Mouse (Mus musculus) limb, embryonic 14.5 days (tissue): ENCODE measurements at regions not wholly inside any gene's neighbourhood (a gene's known extent, or its start where the extent isn't known, plus 50 kb on each side); places are given as distances from the start of the nearest gene placed in this dataset.

Experiments
- ATAC-seq: fragments of 200-750 bp; cut with Nextera tagmentation; 2 replicates; pipeline ENCODE4 v1.8.0; 2017; ENCODE audit warnings: low read depth, moderate number of reproducible peaks, moderate TSS enrichment; ENCODE audit not compliant: low FRiP score
- DNase-seq: peaks from one replicate; pipeline ENCODE4 v3.0.0-alpha.2; 2015; ENCODE audit warnings: low spot score
- H3K27ac ChIP-seq: fragments of 300-500 bp; sonication (generic); replicated peaks from 2 replicates; pipeline ENCODE4 v1.5.1; 2014; ENCODE audit warnings: low read depth, mild to moderate bottlenecking, low read length, moderate library complexity, mixed read lengths
- H3K27me3 ChIP-seq: fragments of 300-500 bp; sonication (generic); 2 replicates; pipeline ENCODE4 v1.6.1; 2014; ENCODE audit warnings: low read length, mixed read lengths; ENCODE audit not compliant: control insufficient read depth, insufficient read depth
- H3K36me3 ChIP-seq: fragments of 300-500 bp; sonication (generic); 2 replicates; pipeline ENCODE4 v1.6.1; 2014; ENCODE audit warnings: mild to moderate bottlenecking, low read length, moderate library complexity, mixed read lengths; ENCODE audit not compliant: control insufficient read depth, insufficient read depth
- H3K4me1 ChIP-seq: fragments of 300-500 bp; sonication (generic); 2 replicates; pipeline ENCODE4 v1.6.1; 2014; ENCODE audit warnings: antibody characterized with exemption, low read length, mixed read lengths; ENCODE audit not compliant: control insufficient read depth, insufficient read depth
- H3K4me2 ChIP-seq: fragments of 300-500 bp; sonication (generic); replicated peaks from 2 replicates; pipeline ENCODE4 v1.6.1; 2014; ENCODE audit warnings: low read depth, mild to moderate bottlenecking, low read length, moderate library complexity; ENCODE audit not compliant: severe bottlenecking
- H3K4me3 ChIP-seq: fragments of 300-500 bp; sonication (generic); replicated peaks from 2 replicates; pipeline ENCODE4 v1.5.1; 2014; ENCODE audit warnings: low read length
- H3K9ac ChIP-seq: fragments of 300-500 bp; sonication (generic); 2 replicates; pipeline ENCODE4 v1.6.1; 2014; ENCODE audit warnings: mild to moderate bottlenecking, low read depth, low read length, moderate library complexity; ENCODE audit not compliant: severe bottlenecking
- H3K9me3 ChIP-seq: fragments of 300-500 bp; sonication (generic); 2 replicates; pipeline ENCODE4 v1.6.1; 2016; ENCODE audit warnings: low read length; ENCODE audit not compliant: control insufficient read depth
- POLR2A ChIP-seq: fragments of 200-500 bp; IDR thresholded peaks from 2 replicates; pipeline ENCODE4 v1.8.0; 2012; ENCODE audit warnings: inconsistent platforms, mild to moderate bottlenecking, moderate library complexity, borderline replicate concordance; ENCODE audit not compliant: insufficient read depth, insufficient read length; ENCODE audit errors: extremely low read depth
- WGBS: fragments of 180-500 bp; shearing (Covaris S2); extraction: QIAGEN DNeasy Blood & Tissue Kit; methylation state at CpG from one replicate; pipeline ENCODE4 v1.1.7; 2014; 5-methylcytosine and 5-hydroxymethylcytosine counted together

DNA sequence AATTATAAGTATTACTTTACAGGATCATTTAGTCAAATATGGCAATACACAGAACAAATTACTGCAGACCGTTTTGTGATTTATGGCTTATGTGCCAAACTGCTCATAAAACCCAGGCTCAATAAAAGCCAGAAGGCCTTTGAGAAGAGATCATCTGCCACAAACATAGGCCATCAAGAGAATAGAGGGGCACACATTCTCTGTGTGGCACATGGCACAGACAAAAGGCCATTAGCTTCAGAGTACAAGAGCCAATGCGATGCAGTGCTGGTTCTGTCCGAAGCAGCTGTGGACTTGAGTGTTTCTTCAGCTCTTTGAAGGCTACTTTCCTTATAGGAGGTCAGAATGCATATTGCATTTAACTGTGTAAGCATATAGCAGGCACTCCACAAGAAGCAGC, 276.1 kb upstream of the Irak1bp1 start:
- Histone ChIP-seq H3K4me3 (no peak overlapping the region), H3K4me1 (no peaks in the 10 kb centered on the region), H3K27me3 (no peaks in the 10 kb centered on the region), H3K9me3 (no peaks in the 10 kb centered on the region), H3K4me2 (no peak overlapping the region), H3K36me3 (no peaks in the 10 kb centered on the region), H3K27ac (no peak overlapping the region), H3K9ac (no peak overlapping the region)
- DNase-seq (no peak), ATAC-seq (no peak)
- no peak for TF ChIP-seq POLR2A
- WGBS, result 23% methylated on average over 3 of the region's 3 CpGs

DNA sequence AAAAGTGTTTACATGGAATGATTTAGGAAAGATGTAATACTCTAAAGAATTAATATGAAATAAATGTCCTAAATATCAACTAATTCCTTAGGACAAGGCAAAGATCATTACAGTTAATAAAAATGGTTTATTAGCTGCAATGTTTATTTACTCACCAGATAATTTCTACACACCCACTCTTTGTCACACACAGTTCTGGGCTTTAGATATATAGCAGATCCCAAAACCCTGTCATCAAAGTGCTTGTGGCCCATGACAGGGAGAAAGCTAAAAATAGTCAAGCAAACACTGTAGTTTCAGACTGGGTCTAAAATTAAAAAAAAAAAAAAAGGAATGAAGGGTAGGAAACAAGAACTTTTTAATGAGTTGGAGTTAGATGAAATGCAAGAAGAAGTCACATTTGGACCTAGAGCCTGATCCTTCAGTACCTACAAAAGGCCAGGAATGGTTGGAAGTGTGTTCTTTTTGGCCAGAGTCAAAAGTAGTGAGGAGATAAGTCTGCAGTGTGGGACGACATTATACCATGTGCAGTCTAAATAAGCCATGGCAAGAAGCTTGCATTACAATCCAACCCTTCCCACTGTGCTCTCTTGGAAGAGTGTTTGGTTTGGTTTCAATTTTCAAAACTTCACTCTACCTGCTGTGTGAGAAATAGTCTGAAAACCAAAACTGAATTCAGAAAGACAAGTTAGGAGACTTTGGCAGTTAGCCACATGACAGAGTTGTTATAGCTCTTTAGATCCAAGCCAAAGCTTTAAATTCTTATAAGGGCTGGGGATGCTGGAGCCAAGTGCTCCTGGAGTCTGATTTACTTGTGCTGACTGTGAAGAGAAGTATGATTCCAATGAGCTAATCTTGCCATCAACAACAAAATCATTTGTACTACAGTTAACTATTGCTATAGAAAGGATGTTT, 266.5 kb upstream of the Irak1bp1 start:
- no peak for TF ChIP-seq POLR2A
- ATAC-seq (peak; percentile 47), DNase-seq (peak; percentile 93)
- no peak overlapping the region for H3K4me3 ChIP-seq
- H3K27me3 ChIP-seq, result no peaks in the 10 kb centered on the region
- no peaks in the 10 kb centered on the region for H3K9me3 ChIP-seq
- no peak overlapping the region for H3K27ac ChIP-seq
- no peak overlapping the region for H3K9ac ChIP-seq
- no peaks in the 10 kb centered on the region for H3K4me1 ChIP-seq
- no peak overlapping the region for H3K4me2 ChIP-seq
- WGBS, result 31% methylated on average over 1 of the region's 1 CpGs
- H3K36me3 ChIP-seq, result no peaks in the 10 kb centered on the region

DNA sequence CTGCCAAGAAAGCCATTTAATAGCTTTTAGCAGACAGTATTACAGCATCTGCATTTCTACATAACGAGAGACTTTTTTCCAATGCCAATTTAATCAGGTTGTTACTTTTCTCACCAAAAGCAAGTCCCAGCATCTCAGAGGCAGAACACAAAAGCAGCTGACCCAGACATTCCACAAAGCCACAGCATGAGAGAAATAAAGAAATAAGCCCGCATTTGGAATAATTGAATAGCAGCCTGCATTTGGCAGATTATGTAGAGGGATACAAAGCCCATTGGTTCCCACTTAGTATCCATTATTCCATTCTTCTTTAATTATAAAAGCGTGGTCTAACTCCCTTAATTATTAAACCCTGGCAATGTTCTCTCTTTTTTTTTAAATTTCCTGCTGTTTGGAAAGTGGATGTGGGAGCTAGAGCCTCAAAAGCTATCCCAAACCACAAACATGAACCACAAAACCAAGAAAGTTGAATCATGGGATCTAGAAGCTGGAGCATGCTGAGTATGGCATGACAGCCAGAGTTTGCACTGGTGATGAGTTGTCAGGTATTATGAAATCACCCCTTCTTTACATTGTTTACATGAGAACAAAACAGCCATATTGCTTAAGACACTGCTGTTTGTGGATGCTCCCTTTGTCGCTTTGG, 247.8 kb upstream of the Irak1bp1 start:
- ATAC-seq, result no peak
- no peak for TF ChIP-seq POLR2A

DNA sequence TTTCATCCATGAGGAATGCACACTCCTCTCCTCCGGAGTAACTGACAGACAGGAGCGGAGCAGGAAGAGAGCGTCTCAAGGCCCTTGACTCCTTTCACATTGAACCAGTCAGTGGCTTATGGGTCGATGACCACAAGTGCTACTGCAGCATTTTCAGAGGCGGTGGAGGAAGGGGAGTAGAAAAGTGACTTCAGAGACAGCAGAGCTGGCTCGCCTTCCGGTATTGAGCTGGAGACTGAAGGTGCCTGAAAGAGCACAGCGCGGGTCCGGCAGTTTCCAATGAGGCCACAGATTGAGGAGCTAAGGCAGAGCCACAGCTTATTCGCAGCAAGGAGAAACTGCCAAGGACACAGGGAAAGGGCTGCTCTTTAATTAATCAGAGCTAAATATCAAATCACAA, 220.2 kb upstream of the Irak1bp1 start:
- Histone ChIP-seq H3K4me1 (no peaks in the 10 kb centered on the region), H3K27me3 (no peaks in the 10 kb centered on the region), H3K36me3 (no peaks in the 10 kb centered on the region), H3K9me3 (no peaks in the 10 kb centered on the region), H3K9ac (no peak overlapping the region), H3K4me2 (no peak overlapping the region), H3K27ac (no peak overlapping the region), H3K4me3 (no peak overlapping the region)
- 71% methylated on average over 11 of the region's 11 CpGs for WGBS
- DNase-seq (no peak), ATAC-seq (no peak)
- TF ChIP-seq POLR2A, result no peak

More for the DNA sequence above, 247.8 kb upstream of the Irak1bp1 start:
- DNase-seq, result no peak
- Histone ChIP-seq H3K9ac (no peak overlapping the region), H3K4me2 (no peak overlapping the region), H3K4me3 (no peak overlapping the region), H3K9me3 (no peaks in the 10 kb centered on the region), H3K27me3 (no peaks in the 10 kb centered on the region), H3K27ac (no peak overlapping the region), H3K36me3 (no peaks in the 10 kb centered on the region), H3K4me1 (no peaks in the 10 kb centered on the region)
- 66% methylated on average over 4 of the region's 4 CpGs for WGBS

DNA sequence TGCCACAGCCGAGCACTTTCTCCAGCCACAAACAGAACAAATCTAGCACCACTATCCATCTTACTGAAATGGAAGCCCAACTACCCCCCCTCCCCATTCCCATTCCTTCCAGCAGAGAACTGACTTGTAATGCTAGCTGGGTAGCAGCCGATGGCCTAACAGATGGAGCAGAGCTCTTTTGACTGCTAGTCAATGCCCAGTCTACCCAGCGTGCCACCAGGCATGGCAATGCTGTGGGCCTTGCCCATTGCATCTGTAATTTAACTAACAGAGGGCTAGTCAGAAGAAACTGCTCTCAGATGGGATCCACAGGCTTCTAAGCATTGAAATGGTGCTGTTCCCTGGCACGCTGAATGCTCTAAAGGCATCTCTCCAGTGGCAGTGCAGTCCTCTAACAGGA, 219.4 kb upstream of the Irak1bp1 start:
- Histone ChIP-seq H3K4me3 (no peak overlapping the region), H3K27ac (no peak overlapping the region), H3K27me3 (no peaks in the 10 kb centered on the region), H3K4me2 (no peak overlapping the region), H3K36me3 (no peaks in the 10 kb centered on the region), H3K9ac (no peak overlapping the region), H3K9me3 (no peaks in the 10 kb centered on the region), H3K4me1 (no peaks in the 10 kb centered on the region)
- DNase-seq (no peak), ATAC-seq (no peak)
- TF ChIP-seq POLR2A, result no peak
- 88% methylated on average over 4 of the region's 4 CpGs for WGBS
